Mouse (Mus musculus) liver, postnatal 0 days (tissue): ENCODE data around the gene Spi1. TPM values are rescaled to one million over a fixed set of nuclear protein-coding genes. Genes with fewer than 3 reads are reported as not detected.

Experiments used
- ATAC-seq: fragments of 200-750 bp; cut with Nextera tagmentation; 2 replicates; pipeline ENCODE4 v1.8.0; 2017; ENCODE audit warnings: mild to moderate bottlenecking, moderate library complexity
- DNase-seq: peaks from one replicate; pipeline ENCODE4 v3.0.0-alpha.2; 2016
- H3K27ac ChIP-seq: fragments of 300-500 bp; sonication (generic); 2 replicates; pipeline ENCODE4 v1.5.1; 2014; ENCODE audit warnings: antibody characterized with exemption, moderate library complexity, mild to moderate bottlenecking, low read depth
- H3K27me3 ChIP-seq: fragments of 300-500 bp; sonication (generic); 2 replicates; pipeline ENCODE4 v1.6.1; 2014; ENCODE audit warnings: low read length, control low read depth, mixed read lengths; ENCODE audit not compliant: insufficient read depth
- H3K36me3 ChIP-seq: fragments of 300-500 bp; sonication (generic); replicated peaks from 2 replicates; pipeline ENCODE4 v1.6.1; 2014; ENCODE audit warnings: mild to moderate bottlenecking, control low read depth, low read length, moderate library complexity, mixed read lengths; ENCODE audit not compliant: insufficient read depth
- H3K4me1 ChIP-seq: fragments of 300-500 bp; sonication (generic); 2 replicates; pipeline ENCODE4 v1.6.1; 2014; ENCODE audit warnings: antibody characterized with exemption, mild to moderate bottlenecking, control low read depth; ENCODE audit not compliant: insufficient read depth
- H3K4me2 ChIP-seq: fragments of 300-500 bp; sonication (generic); 2 replicates; pipeline ENCODE4 v1.6.1; 2014; ENCODE audit warnings: low read depth, mild to moderate bottlenecking, low read length, moderate library complexity, mixed read lengths
- H3K4me3 ChIP-seq: fragments of 300-500 bp; sonication (generic); 2 replicates; pipeline ENCODE4 v1.5.1; 2014; ENCODE audit warnings: low read depth, low read length
- H3K9ac ChIP-seq: fragments of 300-500 bp; sonication (generic); replicated peaks from 2 replicates; pipeline ENCODE4 v1.6.1; 2014; ENCODE audit warnings: mild to moderate bottlenecking, moderate library complexity
- H3K9me3 ChIP-seq: fragments of 300-500 bp; sonication (generic); 2 replicates; pipeline ENCODE4 v1.6.1; 2016; ENCODE audit warnings: mild to moderate bottlenecking, control low read depth, low read length, mixed read lengths
- CTCF ChIP-seq: sonication (generic); IDR thresholded peaks from 2 replicates; pipeline ENCODE4 v1.5.1; 2016; ENCODE audit warnings: antibody characterized with exemption, low read depth
- EP300 ChIP-seq: IDR thresholded peaks from 2 replicates; pipeline ENCODE4 v1.6.1; 2016; ENCODE audit warnings: antibody characterized with exemption, low read depth, mild to moderate bottlenecking
- WGBS: fragments of 180-500 bp; shearing (Covaris S2); extraction: QIAGEN DNeasy Blood & Tissue Kit; methylation state at CpG from one replicate; pipeline ENCODE4 v1.1.7; 2014; ENCODE audit not compliant: insufficient replicate concordance; 5-methylcytosine and 5-hydroxymethylcytosine counted together
- polyA plus RNA-seq: library from polyadenylated mRNA; unstranded; fragments of >200 nt; fragmentation: Nextera tagmentation; extraction: Ambion mirVana; gene quantifications from 2 replicates; pipeline ENCODE4 v1.2.1, GENCODE M21; 2015

Gene Spi1
- polyA plus RNA-seq, 1 experiment from 2014 or later = 31.7 TPM

- ATAC-seq (no peak), DNase-seq (no peak)
- Histone ChIP-seq H3K36me3 (peaks cover 71% of the 10 kb centered on the region), H3K4me1 (peaks cover 18% of the 10 kb centered on the region), H3K27ac (no peak overlapping the region), H3K27me3 (no peaks in the 10 kb centered on the region), H3K4me2 (no peak overlapping the region), H3K9ac (no peak overlapping the region), H3K4me3 (no peak overlapping the region), H3K9me3 (no peaks in the 10 kb centered on the region)
- WGBS = 85% methylated on average over 2 of the region's 2 CpGs
- TF ChIP-seq EP300 (no peak), CTCF (no peak)
Measured at GRCm38 (mm10) chr2:91059376-91059775, 22.8 kb upstream of the Spi1 start.

- peak overlapping the region; percentile 30 for H3K27ac ChIP-seq
- TF ChIP-seq CTCF = peak; percentile 77
- TF ChIP-seq EP300 = 0 out of 2 replicates have a peak, but pooled peaks have one; percentile 53
- H3K4me3 ChIP-seq = no peak overlapping the region
- 67% methylated on average over 10 of the region's 10 CpGs for WGBS
- H3K9ac ChIP-seq = no peak overlapping the region; the same call in 1 of the 2 replicates
- ATAC-seq = peak; percentile 90
- DNase-seq = peak; percentile 50
- no peaks in the 10 kb centered on the region for H3K27me3 ChIP-seq
- peaks cover 71% of the 10 kb centered on the region for H3K36me3 ChIP-seq
- no peak overlapping the region for H3K4me2 ChIP-seq
- H3K4me1 ChIP-seq = peaks cover 7% of the 10 kb centered on the region; the same call in 1 of the 2 replicates
- no peaks in the 10 kb centered on the region for H3K9me3 ChIP-seq
Measured at GRCm38 (mm10) chr2:91060544-91061355, 21.4 kb upstream of the Spi1 start.

GRCm38 (mm10) chr2:91061849-91062481 lies 20.2 kb upstream of the Spi1 start:
- 80% methylated on average over 6 of the region's 6 CpGs for WGBS
- Histone ChIP-seq H3K9ac (no peak overlapping the region), H3K27me3 (no peaks in the 10 kb centered on the region), H3K27ac (no peak overlapping the region), H3K9me3 (no peaks in the 10 kb centered on the region), H3K4me3 (no peak overlapping the region), H3K4me2 (no peak overlapping the region), H3K36me3 (peaks cover 59% of the 10 kb centered on the region), H3K4me1 (peaks cover 7% of the 10 kb centered on the region; the same call in 1 of the 2 replicates)
- DNase-seq (no peak), ATAC-seq (no peak)
- no peak for TF ChIP-seq EP300
- no peak for TF ChIP-seq CTCF

GRCm38 (mm10) chr2:91062779-91063606 lies 19.2 kb upstream of the Spi1 start:
- WGBS = 90% methylated on average over 16 of the region's 16 CpGs

GRCm38 (mm10) chr2:91064211-91064610 lies 18.0 kb upstream of the Spi1 start:
- DNase-seq (no peak), ATAC-seq (no peak)
- Histone ChIP-seq H3K4me1 (peaks cover 16% of the 10 kb centered on the region), H3K4me3 (no peak overlapping the region), H3K27me3 (no peaks in the 10 kb centered on the region), H3K4me2 (no peak overlapping the region), H3K9ac (no peak overlapping the region), H3K9me3 (no peaks in the 10 kb centered on the region), H3K27ac (no peak overlapping the region), H3K36me3 (peaks cover 38% of the 10 kb centered on the region)
- TF ChIP-seq EP300 (no peak), CTCF (peak; percentile 22; the same call in 1 of the 2 replicates)
- WGBS = 87% methylated on average over 6 of the region's 6 CpGs

More at GRCm38 (mm10) chr2:91062779-91063606, 19.2 kb upstream of the Spi1 start:
- ATAC-seq = no peak
- Histone ChIP-seq H3K36me3 (peaks cover 49% of the 10 kb centered on the region), H3K9me3 (no peaks in the 10 kb centered on the region), H3K27ac (no peak overlapping the region), H3K4me1 (peaks cover 7% of the 10 kb centered on the region; the same call in 1 of the 2 replicates), H3K4me3 (no peak overlapping the region), H3K27me3 (no peaks in the 10 kb centered on the region), H3K9ac (no peak overlapping the region), H3K4me2 (no peak overlapping the region)
- no peak for TF ChIP-seq EP300
- TF ChIP-seq CTCF = no peak
- no peak for DNase-seq
